Mouse (Mus musculus) bone marrow macrophage, adult 2 months (primary cell): Measurements from ENCODE around the gene Gm5767.

Experiments
- CTCF ChIP-seq: IDR thresholded peaks from 2 replicates; pipeline ENCODE4 v1.5.1; 2012; ENCODE audit warnings: low read depth, mild to moderate bottlenecking, low read length, moderate library complexity
- POLR2A ChIP-seq: IDR thresholded peaks from 2 replicates; pipeline ENCODE4 v1.6.1; 2012; ENCODE audit warnings: mild to moderate bottlenecking, low read depth, low read length, borderline replicate concordance

DNA sequence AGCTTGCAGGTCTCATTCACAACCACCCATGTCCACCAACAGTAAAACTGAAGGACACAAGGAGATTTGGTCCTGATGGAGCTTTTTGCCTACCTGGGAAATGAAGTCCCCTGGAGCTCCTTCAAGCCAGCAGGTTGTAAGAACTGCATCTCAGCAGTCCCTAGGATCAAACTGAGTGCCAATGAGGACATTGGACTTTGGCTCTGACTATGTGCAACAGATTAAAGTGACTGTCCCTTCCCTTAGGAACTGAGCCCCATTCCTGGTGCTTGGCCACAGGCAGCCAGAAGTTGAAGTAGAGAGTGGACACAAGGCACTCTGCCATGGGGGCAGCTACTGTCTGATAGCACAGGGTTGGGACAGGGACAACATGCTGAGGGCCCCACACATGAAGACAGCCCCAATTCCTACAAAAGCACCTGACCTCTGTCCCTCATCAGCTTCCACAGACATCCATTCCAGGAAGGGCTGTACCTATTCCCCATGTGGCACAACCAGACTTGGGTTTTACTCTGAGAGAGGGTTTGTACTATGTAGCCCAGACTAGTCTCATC is 7.1 kb downstream of the Gm5767 start:
- TF ChIP-seq CTCF, result no peak
- no peak for TF ChIP-seq POLR2A
